Mouse (Mus musculus) embryonic facial prominence, embryonic 12.5 days (tissue): ENCODE results near the gene Ip6k2. TPM values are rescaled to one million over a fixed set of nuclear protein-coding genes. Genes with fewer than 3 reads are reported as not detected.

ENCODE experiments used
- ATAC-seq: fragments of 200-750 bp; cut with Nextera tagmentation; 2 replicates; pipeline ENCODE4 v1.8.0; 2017; ENCODE audit not compliant: insufficient number of reproducible peaks, insufficient read depth, low FRiP score, low TSS enrichment
- H3K27ac ChIP-seq: fragments of 300-500 bp; sonication (generic); 2 replicates; pipeline ENCODE4 v1.5.1; 2016; ENCODE audit warnings: mild to moderate bottlenecking
- H3K27me3 ChIP-seq: fragments of 300-500 bp; sonication (generic); 2 replicates; pipeline ENCODE4 v1.6.1; 2016; ENCODE audit warnings: mild to moderate bottlenecking, moderate library complexity
- H3K36me3 ChIP-seq: fragments of 300-500 bp; sonication (generic); 2 replicates; pipeline ENCODE4 v1.6.1; 2016; ENCODE audit warnings: mild to moderate bottlenecking
- H3K4me1 ChIP-seq: fragments of 300-500 bp; sonication (generic); 2 replicates; pipeline ENCODE4 v1.6.1; 2016
- H3K4me2 ChIP-seq: fragments of 300-500 bp; sonication (generic); replicated peaks from 2 replicates; pipeline ENCODE4 v1.6.1; 2016; ENCODE audit warnings: mild to moderate bottlenecking, moderate library complexity
- H3K4me3 ChIP-seq: fragments of 300-500 bp; sonication (generic); 2 replicates; pipeline ENCODE4 v1.5.1; 2016; ENCODE audit warnings: mild to moderate bottlenecking
- H3K9ac ChIP-seq: fragments of 300-500 bp; sonication (generic); 2 replicates; pipeline ENCODE4 v1.6.1; 2016; ENCODE audit warnings: mild to moderate bottlenecking, moderate library complexity
- H3K9me3 ChIP-seq: fragments of 300-500 bp; sonication (generic); 2 replicates; pipeline ENCODE4 v1.6.1; 2016; ENCODE audit warnings: mild to moderate bottlenecking, moderate library complexity
- WGBS: fragments of 180-500 bp; shearing (Covaris S2); methylation state at CpG from one replicate; pipeline ENCODE4 v1.1.7; 2016; 5-methylcytosine and 5-hydroxymethylcytosine counted together
- microRNA-seq: library from miRNA; unstranded; fragments of <30 nt; microRNA quantifications from one replicate; pipeline ENCODE4, GENCODE M21; 2017
- polyA plus RNA-seq: library from polyadenylated mRNA; unstranded; fragments of >200 nt; fragmentation: Nextera tagmentation; extraction: Ambion mirVana; gene quantifications from 2 replicates; pipeline ENCODE4 v1.2.1, GENCODE M21; 2016

Gene Ip6k2
- polyA plus RNA-seq, 1 experiment from 2014 or later, result 145 TPM

DNA sequence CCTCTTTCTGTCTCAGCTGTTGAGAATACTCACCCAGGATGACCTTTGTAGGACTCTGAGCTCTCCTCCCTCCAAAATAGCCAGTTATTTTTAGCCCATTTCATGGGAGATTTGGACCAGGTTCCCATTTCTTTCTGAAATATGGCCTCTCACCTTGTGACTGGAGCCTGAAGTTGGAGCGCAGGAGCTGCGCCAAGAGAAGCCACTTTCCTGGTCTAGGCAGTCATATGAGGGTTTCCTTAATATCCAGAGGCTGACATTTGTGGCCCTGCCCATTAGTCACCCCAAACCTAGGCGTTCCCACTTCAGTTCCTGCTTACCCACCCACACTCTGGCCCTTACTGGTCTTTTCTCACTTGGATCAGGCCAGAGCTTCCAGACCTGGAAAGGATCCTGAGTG, 69.4 kb downstream of the Ip6k2 start, which contains the start of gene Slc26a6:
Gene Slc26a6, plus strand, starts transcription at position 308 of the 400 bp plus-strand sequence.
- Histone ChIP-seq H3K4me3 (peak within 1 kb of the TSS; percentile 72), H3K27ac (peak within 1 kb of the TSS; percentile 84), H3K9ac (peak within 1 kb of the TSS; percentile 68), H3K27me3 (no peaks in the 10 kb centered on the region), H3K4me1 (peaks cover 15% of the 10 kb centered on the region), H3K36me3 (peaks cover 18% of the 10 kb centered on the region), H3K4me2 (peak within 1 kb of the TSS; percentile 77), H3K9me3 (no peaks in the 10 kb centered on the region)
- ATAC-seq, result no peak
- WGBS, result 89% methylated on average over 3 of the region's 3 CpGs

DNA sequence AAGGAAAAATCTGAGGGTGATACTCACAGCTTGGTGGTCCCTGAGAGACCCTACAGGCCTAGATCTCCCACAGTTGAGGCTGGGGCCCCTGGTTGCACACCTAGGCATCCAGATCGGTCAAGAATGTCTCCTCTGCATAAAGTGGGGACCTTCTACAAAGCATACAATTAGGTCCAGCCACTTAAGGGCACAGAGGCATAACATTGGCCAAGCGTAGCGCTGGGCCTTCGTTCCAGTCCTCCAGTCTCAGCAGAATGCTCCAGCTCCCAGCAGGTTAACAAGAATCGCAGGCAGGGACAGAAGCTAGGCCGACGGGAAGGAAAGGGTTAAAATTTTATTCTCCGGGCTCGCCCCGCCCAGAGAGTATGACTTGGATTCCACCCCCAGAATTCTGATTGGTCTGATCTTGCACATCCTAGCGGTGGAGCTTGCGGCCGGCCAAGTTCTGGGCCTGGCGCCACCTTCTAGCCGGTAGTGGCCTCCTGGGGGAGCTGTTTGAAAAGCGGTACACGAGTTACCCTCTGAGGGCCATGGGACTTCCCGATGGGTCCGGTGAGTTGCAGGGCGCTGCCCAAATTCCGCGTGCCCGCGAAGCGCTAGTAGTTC, 70.1 kb downstream of the Ip6k2 start:
- no peaks in the 10 kb centered on the region for H3K27me3 ChIP-seq
- H3K9ac ChIP-seq, result peak overlapping the region; percentile 68
- H3K27ac ChIP-seq, result peak overlapping the region; percentile 84
- no peaks in the 10 kb centered on the region for H3K9me3 ChIP-seq
- 2% methylated on average over 25 of the region's 25 CpGs for WGBS
- peaks cover 25% of the 10 kb centered on the region for H3K36me3 ChIP-seq
- peak; percentile 83 for ATAC-seq
- peak overlapping the region; percentile 72 for H3K4me3 ChIP-seq
- H3K4me2 ChIP-seq, result peak overlapping the region; percentile 77
- H3K4me1 ChIP-seq, result peaks cover 15% of the 10 kb centered on the region

DNA sequence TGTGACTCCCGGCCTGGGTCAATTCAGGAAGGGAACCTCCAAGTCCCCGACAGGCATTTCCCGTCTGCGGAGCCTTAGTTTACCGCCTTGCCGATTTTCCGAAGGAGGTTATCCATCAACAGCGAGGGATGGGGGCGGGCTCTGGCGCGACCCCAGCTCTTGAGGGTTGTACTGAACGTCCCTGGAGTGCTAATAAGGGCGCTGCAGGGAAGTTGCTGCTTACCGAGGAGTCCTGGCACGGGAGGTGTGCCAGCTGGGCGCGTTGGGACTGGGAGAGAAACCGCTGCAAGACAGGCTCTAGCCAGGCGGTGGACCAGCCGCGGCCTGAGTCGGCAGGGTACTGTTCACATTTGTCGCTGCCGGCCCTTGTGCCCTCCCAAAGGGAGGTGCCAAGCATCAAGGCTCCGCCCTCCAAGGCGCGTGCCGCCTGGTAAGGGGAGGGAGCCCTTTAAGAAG, 70.7 kb downstream of the Ip6k2 start:
- peaks cover 15% of the 10 kb centered on the region for H3K4me1 ChIP-seq
- H3K36me3 ChIP-seq, result peaks cover 29% of the 10 kb centered on the region
- peak overlapping the region; percentile 84 for H3K27ac ChIP-seq
- H3K9me3 ChIP-seq, result no peaks in the 10 kb centered on the region
- peak; percentile 84 for ATAC-seq
- peak overlapping the region; percentile 68 for H3K9ac ChIP-seq
- peak overlapping the region; percentile 72 for H3K4me3 ChIP-seq
- H3K4me2 ChIP-seq, result peak overlapping the region; percentile 77
- no peaks in the 10 kb centered on the region for H3K27me3 ChIP-seq
- under 1% methylated on average over 28 of the region's 28 CpGs for WGBS

DNA sequence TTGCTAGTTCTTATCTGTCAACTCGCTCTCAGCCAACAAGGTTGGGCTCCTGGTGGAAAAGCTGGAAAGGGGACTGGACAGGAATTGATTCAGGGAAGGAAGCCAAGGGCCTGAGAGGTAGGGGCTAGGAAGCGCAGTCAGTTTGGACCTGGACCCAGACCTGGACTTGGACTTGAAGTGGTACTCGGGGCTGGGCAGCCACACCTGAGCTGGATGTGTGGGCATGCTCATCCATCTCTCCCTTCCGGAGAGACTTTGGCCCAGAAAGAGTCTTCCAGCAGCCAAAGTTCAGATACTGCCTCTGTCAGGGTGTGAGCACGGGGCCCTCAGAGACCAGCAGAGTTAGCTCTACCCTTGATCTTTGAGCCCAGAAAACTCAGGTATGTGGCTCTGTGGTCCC, 71.7 kb downstream of the Ip6k2 start:
- no peak for ATAC-seq
- Histone ChIP-seq H3K27me3 (no peaks in the 10 kb centered on the region), H3K9me3 (no peaks in the 10 kb centered on the region), H3K9ac (no peak overlapping the region), H3K4me1 (peaks cover 15% of the 10 kb centered on the region), H3K27ac (0 out of 2 replicates have a peak overlapping the region, but pooled peaks have one; percentile 3), H3K4me2 (peak overlapping the region; percentile 77), H3K36me3 (peaks cover 37% of the 10 kb centered on the region), H3K4me3 (0 out of 2 replicates have a peak overlapping the region, but pooled peaks have one; percentile 72)
- 53% methylated on average over 5 of the region's 5 CpGs for WGBS

Small RNAs within 50 kb of the gene (microRNA-seq; reads per million reads assigned to microRNA genes)
- not detected for gene Gm23156

Other genes starting within 250 kb of the Ip6k2 start
- 207 and 209 TPM in 2 replicates for gene Impdh2, start 223.5 kb upstream of the Ip6k2 start, polyA plus RNA-seq
- 49.9 and 59.2 TPM in 2 replicates for gene Ndufaf3, start 216.4 kb upstream of the Ip6k2 start, polyA plus RNA-seq
- 199 and 207 TPM in 2 replicates for gene Dalrd3, start 213.9 kb upstream of the Ip6k2 start, polyA plus RNA-seq
- 215 and 220 TPM in 2 replicates for gene Wdr6, start 205.1 kb upstream of the Ip6k2 start, polyA plus RNA-seq
- 10.4 and 11.6 TPM in 2 replicates for gene P4htm, start 186.1 kb upstream of the Ip6k2 start, polyA plus RNA-seq
- gene Arih2, start 134.4 kb upstream of the Ip6k2 start, polyA plus RNA-seq, result 58.1 and 60.1 TPM in 2 replicates
- 43.1 and 45.7 TPM in 2 replicates for gene Slc25a20, start 121.7 kb upstream of the Ip6k2 start, polyA plus RNA-seq
- gene Prkar2a, start 94.5 kb upstream of the Ip6k2 start, polyA plus RNA-seq, result 39.4 and 40.0 TPM in 2 replicates
- gene Nckipsd, start 24.6 kb downstream of the Ip6k2 start, polyA plus RNA-seq, result 24.2 and 25.7 TPM in 2 replicates
- 1.2 and 2.1 TPM in 2 replicates for gene Celsr3, start 42.5 kb downstream of the Ip6k2 start, polyA plus RNA-seq
- gene Slc26a6, start 69.5 kb downstream of the Ip6k2 start, polyA plus RNA-seq, result 20.5 and 22.5 TPM in 2 replicates
- not detected in 2 replicates for gene Tmem89, start 130.8 kb downstream of the Ip6k2 start, polyA plus RNA-seq
- gene Uqcrc1, start 152.8 kb downstream of the Ip6k2 start, polyA plus RNA-seq, result 426 and 449 TPM in 2 replicates
- 7.7 and 10.9 TPM in 2 replicates for gene Col7a1, start 169.8 kb downstream of the Ip6k2 start, polyA plus RNA-seq
- 0.27 and 0.32 TPM in 2 replicates for gene Ucn2, start 202.2 kb downstream of the Ip6k2 start, polyA plus RNA-seq
- gene Pfkfb4, start 208.0 kb downstream of the Ip6k2 start, polyA plus RNA-seq, result 14.4 and 16.5 TPM in 2 replicates